Mouse (Mus musculus): Measurements from ENCODE around the gene Pi4kb.

Pi4kb gene

DNA sequence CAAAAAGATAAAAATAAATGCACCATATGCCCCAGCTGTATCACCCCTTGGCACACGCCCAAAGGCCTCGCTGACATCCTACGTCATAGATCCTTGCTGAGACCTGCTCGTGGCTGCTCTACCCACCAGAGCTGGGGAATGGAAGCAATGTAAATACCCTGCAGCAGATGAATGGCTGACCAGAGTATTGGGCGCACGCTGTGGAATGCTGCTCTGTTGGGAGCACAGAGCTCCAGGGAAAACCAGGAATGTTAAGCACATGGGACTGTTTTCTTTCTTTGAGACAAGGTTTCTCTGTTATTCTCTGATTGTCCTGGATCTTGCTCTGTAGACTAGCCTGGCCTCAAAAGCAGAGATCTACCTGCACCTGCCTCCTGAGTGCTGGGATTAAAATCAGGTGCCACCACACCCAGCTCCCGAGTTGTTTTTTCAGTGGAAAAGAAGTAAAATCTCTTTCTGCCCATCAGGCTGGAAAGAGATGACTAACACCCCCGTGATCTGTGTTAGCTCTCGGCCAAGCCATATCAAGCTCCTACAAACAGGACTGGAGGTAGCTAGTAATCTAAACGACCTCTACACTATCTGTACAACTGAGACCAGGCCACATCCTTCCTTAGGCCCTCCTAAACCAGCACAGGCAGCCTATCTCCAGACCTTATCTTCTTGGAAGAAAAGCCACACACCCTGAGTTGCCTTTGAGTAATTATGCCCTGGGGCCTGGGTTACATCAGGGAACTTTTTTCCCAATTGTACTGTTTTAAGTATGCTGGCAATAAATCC lies 80.1 kb downstream of the Pi4kb start:
- DNase-seq (ENCODE audit: extremely low spot score, low spot score) = no peak

DNA sequence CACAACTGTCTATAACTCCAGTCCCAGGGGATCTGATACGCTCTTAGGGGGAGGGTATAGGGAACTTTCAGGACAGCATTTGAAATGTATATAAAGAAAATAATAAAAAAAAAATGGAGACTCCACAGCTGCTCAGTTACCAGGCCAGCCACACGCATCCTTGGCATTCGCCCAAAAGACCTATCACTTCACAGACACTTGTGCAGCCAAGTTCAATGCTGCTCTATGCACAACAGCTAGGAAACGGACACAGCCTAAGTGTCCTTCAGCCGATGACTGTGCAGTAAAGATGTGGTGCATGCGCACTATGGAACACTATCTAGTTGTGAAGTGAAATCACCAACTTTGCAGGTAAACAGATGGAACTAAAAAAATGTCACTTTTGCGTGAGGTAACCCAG lies 81.7 kb downstream of the Pi4kb start:
- DNase-seq (ENCODE audit: extremely low spot score, low spot score) = no peak

Measured in neural tube, embryonic 10.5 days (tissue).